Mouse (Mus musculus): ENCODE results near the gene Slitrk6.

Slitrk6 gene

DNA sequence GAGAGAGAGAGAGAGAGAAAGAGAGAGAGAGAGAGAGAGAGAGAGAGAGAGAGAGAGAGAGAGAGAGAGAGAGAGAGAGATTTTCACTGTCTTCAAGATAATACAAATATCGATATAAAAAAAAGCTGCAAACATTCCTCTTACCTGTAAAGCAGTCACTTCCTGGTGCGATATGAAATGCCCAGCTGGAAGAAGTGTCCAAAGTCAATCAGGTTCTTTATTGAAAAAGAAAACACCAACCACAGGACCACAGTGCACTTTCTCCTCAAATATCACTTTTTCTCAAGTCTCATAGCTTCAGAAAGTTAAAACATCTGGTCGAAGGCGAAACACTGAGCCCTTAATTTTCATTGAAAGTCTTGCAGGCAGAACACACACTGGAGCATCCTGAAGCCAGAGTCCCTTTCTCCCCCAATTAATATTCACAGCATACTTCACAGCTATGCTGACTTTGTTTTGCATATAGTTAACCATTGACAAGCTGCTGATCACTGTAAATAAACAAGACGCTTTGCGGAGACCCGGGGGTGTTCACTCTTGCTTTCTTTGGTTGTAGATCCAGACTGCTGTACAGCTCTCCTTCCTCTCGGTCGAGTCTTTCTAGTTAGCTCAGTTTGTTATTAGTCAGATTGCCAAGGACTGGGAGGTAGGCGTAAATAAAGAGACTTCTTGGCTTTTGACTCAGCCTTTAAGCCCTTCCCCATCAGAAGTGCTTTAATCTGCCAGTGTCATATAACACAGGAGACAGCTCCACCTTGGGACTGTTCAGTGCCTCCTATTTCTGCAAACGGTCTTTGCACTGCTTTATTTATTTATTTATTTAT lies at the start of gene Slitrk6:
Slitrk6 (minus strand) TSS at position 666 of the 824 bp plus-strand sequence.
- in situ Hi-C loops (cut with MseI, MboI), result loop anchor here in 1 of 2 experiments (25.0 kb wide), 1 partner anchor 867 kb away; no protein-coding TSS in a partner anchor

DNA sequence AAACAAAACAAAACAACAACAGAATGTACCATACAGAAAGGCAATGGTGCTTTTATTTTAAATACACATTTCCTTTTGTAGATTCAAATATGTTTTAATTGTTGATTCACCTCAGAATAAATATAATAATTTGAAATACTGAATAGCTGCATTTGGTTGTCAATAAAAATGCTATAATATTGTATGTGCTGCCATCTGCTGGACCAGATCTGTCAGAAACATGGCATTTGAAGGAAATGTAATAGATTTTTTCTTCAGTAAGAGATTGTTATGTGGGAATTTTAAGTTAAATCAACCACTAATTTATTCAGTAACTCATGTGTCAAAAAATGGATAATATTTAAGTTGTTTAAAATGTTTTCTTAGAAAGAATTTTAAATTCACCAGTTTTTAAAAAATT lies 22.6 kb upstream of the Slitrk6 start:
- in situ Hi-C loops (cut with MseI, MboI), result no loop called here

DNA sequence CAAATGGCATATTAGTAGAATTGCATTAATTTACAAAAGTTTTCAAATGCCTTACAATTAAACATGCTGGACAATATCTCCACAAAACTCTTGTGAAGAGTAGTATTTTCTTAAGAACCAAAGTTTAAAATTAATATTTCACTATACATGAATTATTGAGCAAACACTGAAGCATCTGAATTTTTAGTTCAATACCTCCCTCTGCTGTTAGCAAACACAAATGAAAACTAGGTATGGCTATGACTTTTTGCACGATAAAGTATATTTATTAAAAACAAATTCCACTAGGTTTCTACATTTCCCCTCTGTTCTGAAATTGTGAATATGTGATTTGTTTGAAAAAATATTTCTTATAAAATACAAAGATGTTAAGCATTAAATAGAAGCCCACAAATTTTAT lies 15.7 kb upstream of the Slitrk6 start:
- in situ Hi-C loops (cut with MseI, MboI), result loop anchor here in 1 of 2 experiments (25.0 kb wide), 1 partner anchor 883 kb away; no protein-coding TSS in a partner anchor

DNA sequence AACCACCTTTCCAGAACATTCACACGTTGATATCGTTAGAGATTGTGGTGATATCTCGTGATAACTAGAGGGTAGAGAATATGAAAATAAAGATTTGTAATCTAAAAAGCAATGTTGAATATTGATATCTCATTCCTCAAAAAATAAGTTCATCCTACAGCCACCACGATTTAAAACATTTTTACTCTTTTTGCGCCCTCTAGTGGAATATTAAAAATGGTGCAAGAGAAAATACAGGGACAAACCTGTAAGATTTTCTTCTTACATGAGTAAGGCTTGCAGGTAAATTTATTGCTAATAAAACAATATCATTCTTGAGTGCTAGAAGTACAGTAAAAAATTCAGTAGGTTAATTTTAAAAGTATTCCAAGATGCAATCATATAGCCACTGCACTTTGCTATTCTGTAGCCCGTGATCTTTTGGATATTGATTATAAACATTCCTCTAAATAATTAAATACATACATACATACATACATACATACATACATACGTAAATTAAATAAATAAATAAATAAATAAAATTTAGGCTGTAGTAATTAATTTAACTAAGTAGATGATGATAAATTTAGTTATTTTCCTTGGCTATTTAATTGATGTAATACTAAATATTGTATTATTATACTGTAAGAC lies 7.8 kb upstream of the Slitrk6 start:
- in situ Hi-C loops (cut with MseI, MboI), result loop anchor here in 1 of 2 experiments (25.0 kb wide), 1 partner anchor 875 kb away; no protein-coding TSS in a partner anchor

DNA sequence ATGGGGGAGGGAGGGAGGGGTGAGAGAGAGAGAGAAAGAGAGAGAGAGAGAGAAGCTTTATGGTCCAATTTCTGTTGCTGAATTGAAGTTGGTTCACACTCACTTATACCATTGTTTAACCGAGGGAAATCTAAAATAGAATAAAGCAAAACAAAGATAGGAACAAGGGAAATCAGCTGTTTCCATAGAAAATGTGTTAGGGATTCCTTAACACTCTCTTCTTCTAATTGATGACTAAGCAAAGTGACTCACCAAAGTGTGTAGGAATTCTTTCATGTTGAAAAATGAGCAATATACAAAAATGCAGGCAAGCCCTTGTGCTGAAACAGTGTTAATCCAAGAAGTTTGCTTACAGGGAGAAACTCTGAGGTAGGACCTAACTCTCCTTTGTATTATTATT lies 6.0 kb upstream of the Slitrk6 start:
- in situ Hi-C loops (cut with MseI, MboI), result loop anchor here in 1 of 2 experiments (25.0 kb wide), 1 partner anchor 874 kb away; no protein-coding TSS in a partner anchor

DNA sequence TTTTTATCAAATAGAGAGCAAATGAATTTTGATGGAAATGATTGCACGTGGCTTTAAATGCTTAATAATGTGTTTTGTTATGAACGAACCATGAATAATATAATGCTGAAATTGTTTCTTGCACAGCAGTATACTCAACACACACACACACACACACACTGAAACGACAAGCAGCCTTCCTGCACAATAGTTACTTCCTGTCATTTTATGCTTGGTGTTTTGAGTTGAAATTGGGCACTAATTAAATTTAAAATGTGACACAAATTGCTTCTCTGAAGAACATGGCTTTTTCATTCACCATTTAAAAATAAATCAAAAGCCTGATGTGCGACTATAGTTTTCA lies 330 bp upstream of the Slitrk6 start:
- in situ Hi-C loops (cut with MseI, MboI), result loop anchor here in 1 of 2 experiments (25.0 kb wide), 1 partner anchor 868 kb away; no protein-coding TSS in a partner anchor

DNA sequence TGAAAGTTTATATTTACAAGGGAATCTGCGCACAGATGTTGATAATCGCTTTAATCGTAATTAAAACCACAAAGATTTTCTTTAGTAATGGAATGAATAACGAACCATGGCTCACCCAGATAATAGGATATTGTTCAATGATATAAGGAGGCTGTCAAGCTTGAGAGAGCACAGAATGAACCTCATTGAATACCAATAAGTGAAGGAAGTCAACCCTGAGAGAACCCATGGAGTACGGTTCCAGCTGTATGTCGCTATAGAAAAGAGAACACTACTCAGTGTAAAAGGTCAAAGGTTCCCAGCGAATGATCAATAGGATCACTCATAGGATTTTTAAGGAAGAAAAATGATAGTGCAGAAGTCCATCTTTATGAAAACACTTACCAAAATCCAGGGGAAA lies 15.1 kb downstream of the Slitrk6 start:
- in situ Hi-C loops (cut with MseI, MboI), result no loop called here

DNA sequence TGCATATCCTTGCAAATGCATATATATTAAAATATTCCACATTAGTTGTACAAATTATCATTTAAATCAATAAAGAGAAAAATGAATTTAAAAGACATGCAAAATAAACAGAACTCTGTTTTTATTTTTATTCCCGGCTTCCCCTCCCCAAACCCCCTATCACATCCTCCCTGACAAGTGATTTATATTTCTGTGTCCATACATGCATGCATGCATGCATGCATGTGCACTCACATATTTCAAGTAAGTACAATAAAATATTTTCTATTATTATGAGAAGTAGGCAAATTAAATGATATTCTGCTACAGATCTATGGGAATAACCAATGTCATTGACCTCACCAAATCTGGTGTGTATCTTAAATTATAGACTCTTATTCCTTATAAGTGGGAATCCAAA lies 15.6 kb downstream of the Slitrk6 start:
- in situ Hi-C loops (cut with MseI, MboI), result no loop called here

DNA sequence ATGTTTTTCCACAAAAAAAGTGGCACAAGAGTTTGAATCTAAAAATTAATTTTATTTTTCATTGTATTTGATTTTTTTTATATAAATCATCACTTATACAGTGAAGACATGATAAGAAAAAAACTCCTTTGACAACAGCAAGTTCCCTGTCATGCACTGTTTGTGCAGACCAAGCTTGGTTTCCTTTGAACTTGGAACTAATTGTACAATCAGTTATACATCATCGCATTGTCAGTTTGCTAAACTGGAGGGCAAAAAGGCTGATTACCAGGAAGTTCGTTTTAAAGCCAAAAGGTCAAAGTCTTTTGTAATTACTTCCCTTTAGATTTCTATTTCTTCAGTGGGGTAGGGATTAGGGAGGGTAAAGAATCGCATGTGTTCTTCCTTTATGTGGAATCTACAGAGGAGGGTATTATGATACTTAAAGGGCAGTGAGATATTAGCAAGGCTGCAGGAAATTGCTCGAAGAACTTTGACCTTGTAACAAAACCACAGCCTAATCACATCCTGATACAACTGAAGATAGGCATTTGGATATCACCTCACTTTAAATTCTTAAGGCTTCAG lies 26.5 kb downstream of the Slitrk6 start:
- in situ Hi-C loops (cut with MseI, MboI), result no loop called here

DNA sequence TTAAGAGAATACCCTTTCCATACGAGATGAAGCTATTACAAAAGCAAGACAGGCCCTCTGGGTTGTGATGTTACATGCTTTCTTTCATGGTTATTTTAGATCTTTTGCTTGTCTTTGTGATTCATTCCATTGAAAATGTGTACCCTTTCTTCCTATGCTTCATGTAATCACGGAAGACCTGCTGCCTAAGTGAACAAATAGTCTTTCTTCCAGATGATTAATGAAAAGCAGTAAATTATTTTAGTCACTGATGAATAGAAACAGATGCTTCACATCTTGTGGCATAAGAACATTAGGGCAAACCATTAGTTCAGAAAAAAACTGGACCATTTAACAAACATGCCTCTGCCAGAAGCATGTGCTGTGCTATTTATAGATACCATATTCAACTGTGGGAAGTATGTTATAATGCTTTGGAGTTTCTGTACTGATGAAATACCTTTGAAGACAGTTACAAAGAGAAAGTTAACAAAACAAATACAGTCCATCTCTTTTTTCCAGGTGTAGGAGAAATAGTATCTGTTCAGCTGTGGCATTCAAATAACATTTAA lies 30.8 kb downstream of the Slitrk6 start:
- in situ Hi-C loops (cut with MseI, MboI), result no loop called here
